Mouse (Mus musculus): ENCODE measurements around the gene Fmnl3.

The Fmnl3 gene

GRCm38 (mm10) chr15:99343414-99344147 is 26.7 kb downstream of the Fmnl3 start:
- peak; percentile 56 to 62 for DNase-seq (ENCODE audit: low spot score in 2 of 2)

DNA sequence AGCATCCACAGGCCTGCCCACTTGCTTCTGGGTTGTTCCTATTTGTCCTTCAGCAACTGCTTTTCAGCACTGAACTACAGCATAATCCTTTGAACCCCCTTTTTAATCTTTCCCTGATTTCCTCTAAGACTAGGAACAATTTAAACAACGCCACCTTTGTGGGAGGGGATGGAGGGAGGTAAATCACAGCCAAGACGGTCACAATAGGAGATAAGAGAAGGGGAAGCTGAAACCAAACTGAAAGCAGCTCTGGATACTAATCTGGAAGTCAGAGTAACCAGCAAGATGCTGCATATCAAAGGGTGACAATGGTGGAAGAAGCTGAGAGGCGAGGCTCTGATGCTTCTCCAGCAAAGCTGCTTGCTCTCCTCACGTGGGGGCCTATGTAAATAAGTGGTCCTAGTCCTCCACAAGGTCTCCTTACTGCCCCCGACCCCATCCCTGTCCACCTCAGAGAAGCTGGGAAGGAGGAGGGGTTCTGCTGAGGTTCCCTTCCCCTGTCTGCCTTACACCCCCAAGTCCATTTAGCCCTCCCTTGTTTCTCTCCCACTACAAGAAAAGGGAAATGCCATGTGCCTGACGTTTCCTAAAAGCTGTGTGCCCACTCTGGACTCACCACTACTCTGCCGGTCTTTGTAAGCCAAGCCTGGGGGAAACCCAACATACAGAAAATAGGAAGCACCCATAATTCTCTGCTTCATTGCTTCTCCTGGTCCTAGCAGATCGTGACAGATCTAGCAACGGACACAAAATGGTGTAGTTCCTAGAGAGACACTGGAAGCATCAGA is 27.9 kb downstream of the Fmnl3 start:
- no peak for DNase-seq (ENCODE audit: low spot score in 2 of 2)

DNA sequence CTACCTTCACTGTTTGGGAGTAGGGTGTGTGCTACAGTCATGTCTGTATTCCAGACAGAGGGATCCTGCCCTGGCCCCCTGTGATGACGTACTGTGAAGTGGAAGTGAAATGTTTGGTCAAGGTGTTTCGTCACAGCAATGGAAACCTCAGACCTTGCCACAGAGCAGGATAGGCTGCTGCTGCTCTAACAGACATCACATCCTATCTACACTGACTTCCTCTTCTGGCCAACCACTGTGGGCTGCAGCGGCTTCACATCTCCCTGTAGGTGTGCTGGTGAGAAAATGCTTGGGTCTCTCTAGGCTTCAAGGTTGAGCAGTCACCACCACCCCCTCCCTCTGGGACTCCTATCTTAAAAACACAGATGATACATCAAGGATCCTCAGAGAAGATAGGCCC is 29.2 kb downstream of the Fmnl3 start:
- no peak for DNase-seq (ENCODE audit: low spot score in 2 of 2)

- no peak for DNase-seq (ENCODE audit: low spot score in 2 of 2)
Measured at GRCm38 (mm10) chr15:99339669-99340068, 30.6 kb downstream of the Fmnl3 start.

GRCm38 (mm10) chr15:99338916-99339315 is 31.4 kb downstream of the Fmnl3 start:
- no peak for DNase-seq (ENCODE audit: low spot score in 2 of 2)

DNA sequence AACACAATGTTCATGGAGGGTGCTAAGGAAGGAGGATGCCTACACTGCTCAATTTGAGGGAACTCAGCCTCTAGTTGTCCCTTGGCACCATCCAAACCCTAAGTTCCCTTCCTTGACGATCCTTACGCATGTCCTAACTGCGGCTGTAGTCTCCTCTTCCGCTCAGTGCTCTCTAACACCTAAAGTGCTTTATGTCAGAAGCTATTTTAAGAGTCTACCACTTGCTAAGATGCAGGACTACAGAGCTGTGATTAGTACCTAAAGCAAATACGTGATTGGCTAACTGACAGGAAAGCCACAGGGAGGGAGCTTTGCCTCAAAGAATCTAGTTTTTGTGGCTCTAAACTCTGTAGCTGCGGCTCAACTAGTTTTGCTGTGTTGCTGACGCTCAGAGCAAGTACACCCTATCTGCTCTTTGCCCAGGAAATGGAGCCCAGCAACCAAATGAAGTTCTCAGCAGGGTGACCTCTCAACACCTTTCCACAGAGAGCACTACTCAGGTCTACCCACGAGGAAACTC is 34.4 kb downstream of the Fmnl3 start:
- DNase-seq (ENCODE audit: low spot score in 2 of 2): no peak

GRCm38 (mm10) chr15:99334500-99334899 is 35.8 kb downstream of the Fmnl3 start:
- no peak for DNase-seq (ENCODE audit: low spot score in 2 of 2)

- no peak for DNase-seq (ENCODE audit: low spot score in 2 of 2)
Measured at GRCm38 (mm10) chr15:99333676-99334065, 36.6 kb downstream of the Fmnl3 start.

- DNase-seq (ENCODE audit: low spot score in 2 of 2): no peak
Measured at GRCm38 (mm10) chr15:99332921-99333675, 37.2 kb downstream of the Fmnl3 start.

- DNase-seq (ENCODE audit: low spot score in 2 of 2): no peak
Measured at GRCm38 (mm10) chr15:99332111-99332510, 38.2 kb downstream of the Fmnl3 start.

- DNase-seq (ENCODE audit: low spot score in 2 of 2): no peak
Measured at GRCm38 (mm10) chr15:99331341-99331740, 38.9 kb downstream of the Fmnl3 start.

- no peak for DNase-seq (ENCODE audit: low spot score in 2 of 2)
Measured at GRCm38 (mm10) chr15:99330324-99330723, 40.0 kb downstream of the Fmnl3 start.

DNA sequence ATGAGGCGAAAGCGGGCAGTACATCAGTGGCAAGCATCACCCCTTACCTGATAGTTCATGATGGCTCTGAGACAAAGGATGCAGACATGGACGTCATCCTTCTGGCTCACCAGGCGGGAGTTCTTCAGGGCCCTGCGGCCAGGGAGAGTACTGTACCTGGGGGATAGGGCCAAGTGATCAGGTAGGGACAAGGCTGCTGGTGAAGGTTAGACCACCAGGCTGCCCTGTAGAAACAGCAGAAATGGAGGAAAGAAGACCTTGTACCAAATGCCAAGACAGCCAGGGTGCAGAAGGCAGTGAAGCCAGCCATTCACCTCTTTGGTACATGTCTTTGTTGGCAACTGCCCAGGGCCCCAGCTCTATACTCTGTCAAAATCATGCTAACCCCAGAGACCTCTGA is 42.3 kb downstream of the Fmnl3 start:
- no peak for DNase-seq (ENCODE audit: low spot score in 2 of 2)

GRCm38 (mm10) chr15:99326959-99327358 is 43.3 kb downstream of the Fmnl3 start:
- no peak for DNase-seq (ENCODE audit: low spot score in 2 of 2)

- DNase-seq (ENCODE audit: low spot score in 2 of 2): no peak
Measured at GRCm38 (mm10) chr15:99326407-99326806, 43.9 kb downstream of the Fmnl3 start.

DNA sequence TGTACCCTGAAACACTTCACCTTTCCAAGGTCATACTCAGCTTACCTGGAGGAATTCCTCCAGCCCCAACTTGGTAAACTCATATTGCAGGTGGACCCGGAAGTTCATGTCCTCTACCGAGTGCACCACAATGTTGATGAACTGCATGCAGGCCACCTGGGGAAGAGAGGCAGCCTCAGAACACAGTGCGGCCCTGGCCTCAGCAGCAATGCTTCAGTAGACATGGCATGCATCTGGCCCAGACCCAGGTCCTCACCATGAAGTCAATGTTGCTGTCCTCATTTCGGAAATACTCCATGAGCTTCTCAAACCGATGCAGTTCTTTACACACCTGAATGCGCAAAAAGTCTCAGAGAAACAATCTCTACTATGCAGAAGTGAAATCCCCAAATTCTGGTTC is 44.7 kb downstream of the Fmnl3 start:
- DNase-seq (ENCODE audit: low spot score in 2 of 2): no peak

- DNase-seq (ENCODE audit: low spot score in 2 of 2): no peak
Measured at GRCm38 (mm10) chr15:99324151-99324550, 46.1 kb downstream of the Fmnl3 start.

- no peak for DNase-seq (ENCODE audit: low spot score in 2 of 2)
Measured at GRCm38 (mm10) chr15:99320978-99321377, 49.3 kb downstream of the Fmnl3 start.

- no peak for DNase-seq (ENCODE audit: low spot score in 2 of 2)
Measured at GRCm38 (mm10) chr15:99320168-99320674, 50.1 kb downstream of the Fmnl3 start.

DNA sequence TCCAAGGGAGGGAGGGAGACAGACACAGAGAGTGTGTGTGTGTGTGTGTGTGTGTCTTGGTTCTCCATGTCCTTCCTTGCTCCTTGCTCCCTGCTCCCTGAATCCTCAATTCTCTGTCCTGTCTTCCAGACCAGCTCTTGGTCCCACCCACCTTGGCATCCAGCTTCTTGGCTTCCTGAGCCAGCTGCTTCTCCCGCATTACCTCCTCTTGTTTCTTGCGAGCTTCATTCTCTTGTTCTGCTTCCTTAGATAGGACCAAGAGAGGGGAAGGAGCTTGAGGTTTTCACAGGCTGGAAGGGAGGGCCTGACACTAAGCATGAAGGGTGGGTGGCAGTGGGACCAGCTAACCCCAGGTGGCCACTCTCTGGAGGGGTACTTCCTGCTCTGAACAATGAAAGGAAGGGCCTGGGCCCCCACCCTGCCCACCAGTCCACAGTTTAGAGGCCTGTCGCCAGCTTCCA is 50.8 kb downstream of the Fmnl3 start:
- DNase-seq (ENCODE audit: low spot score in 2 of 2): no peak

DNA sequence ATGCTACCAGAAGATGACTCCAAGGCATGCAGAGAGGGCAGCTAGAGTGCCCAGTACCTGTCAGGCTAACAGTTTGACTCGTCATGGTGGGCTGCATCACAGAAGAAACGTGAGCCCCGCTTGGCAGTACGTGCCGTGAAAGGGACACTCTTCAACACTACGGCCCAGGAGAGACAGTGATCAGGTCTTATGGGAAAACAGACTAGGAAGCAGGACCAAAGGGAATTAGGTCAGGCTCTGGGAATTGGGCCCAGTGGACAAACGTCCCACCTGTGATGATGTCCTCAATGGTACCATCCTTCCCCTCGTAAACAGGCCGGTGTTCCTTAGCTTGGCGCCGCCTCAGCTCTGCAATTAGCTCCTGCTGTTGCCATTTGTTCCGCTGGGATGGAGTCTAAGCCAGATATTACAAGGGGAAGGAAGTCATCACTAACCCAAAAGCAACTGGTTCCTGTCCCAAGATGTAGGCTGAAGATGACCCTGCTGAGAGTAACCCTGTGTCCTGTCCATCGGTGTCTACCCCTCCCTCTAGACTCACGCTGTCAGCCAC is 51.3 kb downstream of the Fmnl3 start:
- no peak for DNase-seq (ENCODE audit: low spot score in 2 of 2)

DNA sequence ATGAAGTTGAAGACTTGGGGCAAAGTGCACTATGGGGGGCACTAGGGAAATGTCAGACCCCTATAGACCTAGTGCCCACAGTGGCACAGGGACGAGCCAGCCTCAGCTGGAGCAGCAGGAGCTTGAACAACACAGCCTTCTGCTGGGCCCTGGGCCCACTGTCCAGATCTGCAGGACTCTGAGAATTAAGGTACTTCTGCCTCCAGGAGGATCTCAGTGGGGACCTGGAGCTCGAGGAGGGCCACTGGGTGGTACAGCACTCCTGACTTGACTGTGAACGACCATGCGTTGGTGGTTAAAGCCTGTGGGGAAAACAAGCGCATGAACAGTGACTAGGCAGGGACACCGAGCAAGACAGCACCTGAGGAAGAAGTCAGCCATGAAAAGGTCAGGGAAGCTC is 52.2 kb downstream of the Fmnl3 start:
- DNase-seq (ENCODE audit: low spot score in 2 of 2): no peak

All from right cerebral cortex, adult 2 months (tissue).